Mouse (Mus musculus): ENCODE results near the gene A730061H03Rik. TPM values are rescaled to one million over a fixed set of nuclear protein-coding genes. Genes with fewer than 3 reads are reported as not detected.

The A730061H03Rik gene
- polyA plus RNA-seq, 1 experiment from 2014 or later: 0.74 TPM

GRCm38 (mm10) chr14:55579511-55580496 is 19.6 kb upstream of the A730061H03Rik start:
- ATAC-seq (ENCODE audit: insufficient number of reproducible peaks, insufficient read depth, low FRiP score, low TSS enrichment, low read depth): no peak
- H3K9ac ChIP-seq: no peak overlapping the region; the same call in 1 of the 2 replicates

DNA sequence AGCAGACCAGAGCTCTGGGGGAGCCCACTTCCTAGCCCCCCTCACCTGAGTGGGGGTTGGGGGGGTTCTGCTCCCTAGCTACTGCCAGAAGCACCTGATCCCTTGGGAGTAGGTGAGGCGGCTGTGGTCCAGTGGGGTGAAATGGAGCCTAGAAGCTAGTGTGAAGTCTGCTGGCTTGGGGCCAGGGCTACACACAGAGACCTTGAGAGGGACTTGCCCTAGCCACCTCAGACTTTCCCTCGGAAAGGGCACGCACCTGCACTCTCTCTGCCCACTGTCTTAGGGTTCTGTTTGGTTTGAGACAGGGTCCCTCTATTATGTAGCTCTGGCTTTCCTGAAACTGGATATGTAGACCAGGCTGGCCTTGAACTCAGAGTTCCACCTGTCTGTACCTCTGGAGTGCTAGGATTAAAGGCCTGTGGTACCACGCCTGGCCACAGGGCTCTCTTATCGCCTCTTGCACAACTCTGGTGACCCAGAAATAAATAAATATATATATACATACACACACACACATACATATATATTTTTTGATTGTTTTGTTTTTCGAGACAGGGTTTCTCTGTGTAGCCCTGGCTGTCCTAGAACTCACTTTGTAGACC is 18.6 kb upstream of the A730061H03Rik start:
- peak overlapping the region; percentile 78 for H3K27ac ChIP-seq
- peak overlapping the region; percentile 73 for H3K4me2 ChIP-seq
- peak overlapping the region; percentile 82 for H3K4me3 ChIP-seq
- ATAC-seq (ENCODE audit: insufficient number of reproducible peaks, insufficient read depth, low FRiP score, low TSS enrichment, low read depth): peak; percentile 34
- H3K9ac ChIP-seq: peak overlapping the region; percentile 95
- peaks cover 26% of the 10 kb centered on the region for H3K36me3 ChIP-seq
- 27% methylated on average over 6 of the region's 6 CpGs for WGBS
- peaks cover 14% of the 10 kb centered on the region for H3K4me1 ChIP-seq
- H3K27me3 ChIP-seq: no peaks in the 10 kb centered on the region
- H3K9me3 ChIP-seq: no peaks in the 10 kb centered on the region

More at GRCm38 (mm10) chr14:55579511-55580496, 19.6 kb upstream of the A730061H03Rik start:
- 84% methylated on average over 23 of the region's 23 CpGs for WGBS
- Histone ChIP-seq H3K4me3 (0 out of 2 replicates have a peak overlapping the region, but pooled peaks have one; percentile 3), H3K36me3 (peaks cover 26% of the 10 kb centered on the region), H3K27me3 (peaks cover 7% of the 10 kb centered on the region; the same call in 1 of the 2 replicates), H3K4me2 (0 out of 2 replicates have a peak overlapping the region, but pooled peaks have one; percentile 73), H3K27ac (no peak overlapping the region), H3K9me3 (no peaks in the 10 kb centered on the region), H3K4me1 (peaks cover 20% of the 10 kb centered on the region)

DNA sequence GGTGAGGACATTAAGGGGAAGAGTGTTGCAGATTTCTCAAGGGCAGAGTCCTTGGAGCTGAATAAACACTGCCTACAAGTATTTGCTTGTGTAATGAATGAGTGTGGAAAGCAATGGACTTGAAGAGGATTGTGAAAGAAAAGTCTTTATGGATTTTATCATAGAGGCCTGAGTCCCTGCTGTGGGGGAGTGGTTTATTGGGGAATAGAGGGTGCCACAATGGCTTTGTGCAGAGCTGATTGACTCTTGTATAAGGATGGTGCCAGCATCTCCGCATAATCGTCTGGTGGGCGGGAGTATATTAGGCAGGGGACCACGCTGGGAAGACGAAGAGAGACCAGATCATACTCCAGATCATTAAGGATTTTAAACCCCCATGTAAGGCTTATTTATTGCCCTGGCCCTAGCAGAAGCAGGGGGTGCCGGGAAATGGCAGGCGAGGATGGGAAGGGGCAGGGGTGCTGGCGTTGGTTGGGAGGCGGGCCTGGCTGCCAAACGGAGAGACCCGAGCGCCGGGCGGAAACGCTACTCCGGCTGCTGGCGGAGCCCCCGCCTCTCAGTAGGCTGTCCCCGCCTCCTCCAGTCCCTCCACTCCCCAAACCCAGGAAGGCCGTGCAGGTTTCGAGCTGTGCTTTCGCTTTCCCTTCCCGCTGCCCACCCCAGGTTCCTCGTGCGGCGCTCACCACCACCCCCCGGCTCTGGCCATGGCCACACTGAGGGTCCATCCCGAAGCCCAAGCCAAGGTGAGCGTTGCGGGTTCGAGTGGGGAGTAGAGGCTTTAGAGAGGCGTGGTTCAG is 17.9 kb upstream of the A730061H03Rik start, which contains the start of gene Psme1:
TSS of gene Psme1 (plus strand) at position 253 of the 797 bp plus-strand sequence.
- Histone ChIP-seq H3K9me3 (no peaks in the 10 kb centered on the region), H3K36me3 (peaks cover 26% of the 10 kb centered on the region), H3K9ac (peak within 1 kb of the TSS; percentile 95), H3K27me3 (no peaks in the 10 kb centered on the region), H3K27ac (peak within 1 kb of the TSS; percentile 78), H3K4me1 (peaks cover 14% of the 10 kb centered on the region), H3K4me2 (peak within 1 kb of the TSS; percentile 73), H3K4me3 (peak within 1 kb of the TSS; percentile 82)
- peak; percentile 89 for ATAC-seq (ENCODE audit: insufficient number of reproducible peaks, insufficient read depth, low FRiP score, low TSS enrichment, low read depth)
- under 1% methylated on average over 27 of the region's 32 CpGs for WGBS

- H3K4me3 ChIP-seq: no peak overlapping the region
- H3K4me2 ChIP-seq: no peak overlapping the region
- no peak for ATAC-seq (ENCODE audit: insufficient number of reproducible peaks, insufficient read depth, low FRiP score, low TSS enrichment, low read depth)
- no peak overlapping the region for H3K9ac ChIP-seq
- no peaks in the 10 kb centered on the region for H3K9me3 ChIP-seq
- peaks cover 16% of the 10 kb centered on the region for H3K36me3 ChIP-seq
- 74% methylated on average over 16 of the region's 16 CpGs for WGBS
- no peak overlapping the region for H3K27ac ChIP-seq
- no peaks in the 10 kb centered on the region for H3K27me3 ChIP-seq
- H3K4me1 ChIP-seq: peaks cover 14% of the 10 kb centered on the region
Measured at GRCm38 (mm10) chr14:55576376-55576775, 16.2 kb upstream of the A730061H03Rik start.

GRCm38 (mm10) chr14:55575711-55576110 is 15.5 kb upstream of the A730061H03Rik start:
- H3K9ac ChIP-seq: 0 out of 2 replicates have a peak overlapping the region, but pooled peaks have one; percentile 32
- H3K4me2 ChIP-seq: no peak overlapping the region
- peaks cover 14% of the 10 kb centered on the region for H3K4me1 ChIP-seq
- H3K36me3 ChIP-seq: peaks cover 13% of the 10 kb centered on the region
- H3K9me3 ChIP-seq: no peaks in the 10 kb centered on the region
- no peak overlapping the region for H3K27ac ChIP-seq
- H3K4me3 ChIP-seq: no peak overlapping the region
- WGBS: 67% methylated on average over 13 of the region's 13 CpGs
- no peak for ATAC-seq (ENCODE audit: insufficient number of reproducible peaks, insufficient read depth, low FRiP score, low TSS enrichment, low read depth)
- no peaks in the 10 kb centered on the region for H3K27me3 ChIP-seq

GRCm38 (mm10) chr14:55575302-55575701 is 15.1 kb upstream of the A730061H03Rik start, which contains the start of gene Fitm1:
Gene Fitm1 (plus strand): TSS chr14:55575617.
- Histone ChIP-seq H3K4me2 (no peak within 1 kb of the TSS), H3K36me3 (peaks cover 12% of the 10 kb centered on the region; the same call in 1 of the 2 replicates), H3K4me1 (peaks cover 14% of the 10 kb centered on the region), H3K4me3 (no peak within 1 kb of the TSS), H3K9ac (0 out of 2 replicates have a peak within 1 kb of the TSS, but pooled peaks have one; percentile 32), H3K9me3 (no peaks in the 10 kb centered on the region), H3K27me3 (no peaks in the 10 kb centered on the region), H3K27ac (no peak within 1 kb of the TSS)
- ATAC-seq (ENCODE audit: insufficient number of reproducible peaks, insufficient read depth, low FRiP score, low TSS enrichment, low read depth): no peak
- WGBS: 77% methylated on average over 8 of the region's 8 CpGs

- H3K9me3 ChIP-seq: no peaks in the 10 kb centered on the region
- H3K9ac ChIP-seq: no peak overlapping the region
- H3K36me3 ChIP-seq: peaks cover 35% of the 10 kb centered on the region
- no peaks in the 10 kb centered on the region for H3K27me3 ChIP-seq
- no peak overlapping the region for H3K4me3 ChIP-seq
- H3K4me2 ChIP-seq: no peak overlapping the region
- H3K27ac ChIP-seq: no peak overlapping the region
- ATAC-seq (ENCODE audit: insufficient number of reproducible peaks, insufficient read depth, low FRiP score, low TSS enrichment, low read depth): no peak
- H3K4me1 ChIP-seq: 0 out of 2 replicates have a peak, but pooled peaks cover 5% of the 10 kb centered on the region
Measured at GRCm38 (mm10) chr14:55571760-55572159, 11.6 kb upstream of the A730061H03Rik start.

GRCm38 (mm10) chr14:55570588-55570987 is 10.4 kb upstream of the A730061H03Rik start:
- no peak overlapping the region for H3K4me3 ChIP-seq
- H3K4me2 ChIP-seq: no peak overlapping the region
- H3K36me3 ChIP-seq: peaks cover 47% of the 10 kb centered on the region
- 91% methylated on average over 2 of the region's 2 CpGs for WGBS
- no peaks in the 10 kb centered on the region for H3K27me3 ChIP-seq
- 0 out of 2 replicates have a peak, but pooled peaks cover 4% of the 10 kb centered on the region for H3K4me1 ChIP-seq
- H3K9me3 ChIP-seq: no peaks in the 10 kb centered on the region
- no peak overlapping the region for H3K9ac ChIP-seq
- ATAC-seq (ENCODE audit: insufficient number of reproducible peaks, insufficient read depth, low FRiP score, low TSS enrichment, low read depth): no peak
- H3K27ac ChIP-seq: no peak overlapping the region

DNA sequence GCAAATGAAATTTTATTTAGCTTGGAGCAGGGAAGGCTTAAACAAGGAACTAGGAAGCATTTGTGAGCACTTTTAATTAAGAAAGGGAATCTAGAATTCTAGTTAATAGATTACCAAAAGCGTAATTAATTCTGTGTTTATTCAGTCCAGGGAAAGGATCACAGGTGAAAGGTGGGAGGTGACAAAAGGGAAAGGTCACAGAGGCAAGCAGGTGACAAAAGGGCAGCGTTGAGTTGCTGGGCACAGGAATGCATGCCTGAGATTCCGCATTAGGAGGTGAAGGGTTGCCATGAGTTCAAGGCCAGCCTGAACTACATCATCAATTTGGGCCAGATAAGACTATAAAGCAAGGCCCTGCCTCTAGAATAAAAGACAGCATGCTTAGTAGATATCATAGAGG is 7.3 kb upstream of the A730061H03Rik start:
- Histone ChIP-seq H3K9ac (no peak overlapping the region), H3K4me1 (no peaks in the 10 kb centered on the region), H3K9me3 (no peaks in the 10 kb centered on the region), H3K36me3 (peaks cover 71% of the 10 kb centered on the region), H3K4me2 (no peak overlapping the region), H3K27me3 (no peaks in the 10 kb centered on the region), H3K27ac (no peak overlapping the region), H3K4me3 (no peak overlapping the region)
- 95% methylated on average over 3 of the region's 3 CpGs for WGBS
- ATAC-seq (ENCODE audit: insufficient number of reproducible peaks, insufficient read depth, low FRiP score, low TSS enrichment, low read depth): no peak

- Histone ChIP-seq H3K4me3 (no peak overlapping the region), H3K27ac (no peak overlapping the region), H3K36me3 (peaks cover 68% of the 10 kb centered on the region), H3K9ac (no peak overlapping the region), H3K4me1 (peaks cover 13% of the 10 kb centered on the region), H3K9me3 (no peaks in the 10 kb centered on the region), H3K4me2 (no peak overlapping the region), H3K27me3 (no peaks in the 10 kb centered on the region)
- ATAC-seq (ENCODE audit: insufficient number of reproducible peaks, insufficient read depth, low FRiP score, low TSS enrichment, low read depth): no peak
- 88% methylated on average over 3 of the region's 3 CpGs for WGBS
Measured at GRCm38 (mm10) chr14:55565748-55566147, 5.5 kb upstream of the A730061H03Rik start.

DNA sequence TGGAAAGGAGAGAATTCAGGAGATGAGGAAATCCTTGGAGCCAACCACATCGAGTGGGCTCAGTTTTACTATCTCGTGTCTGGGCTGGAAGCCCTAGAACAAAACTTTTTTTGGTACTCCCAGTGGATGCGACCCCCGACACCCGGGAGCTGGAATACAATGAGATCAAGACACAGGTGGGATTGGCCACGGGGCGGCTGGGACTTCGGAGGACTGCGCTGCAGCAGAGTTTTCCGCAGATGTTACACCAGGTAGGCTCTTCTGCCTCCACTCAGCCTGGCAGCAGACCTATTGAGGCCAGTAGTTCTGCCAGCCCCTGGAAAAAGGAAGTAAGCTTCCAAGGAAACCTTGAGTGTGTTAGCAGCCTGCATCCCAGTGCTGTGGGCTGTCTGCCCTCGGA is 3.0 kb upstream of the A730061H03Rik start:
- Histone ChIP-seq H3K9ac (0 out of 2 replicates have a peak overlapping the region, but pooled peaks have one; percentile 1), H3K4me3 (no peak overlapping the region), H3K4me2 (no peak overlapping the region), H3K4me1 (peaks cover 13% of the 10 kb centered on the region), H3K27ac (no peak overlapping the region), H3K9me3 (no peaks in the 10 kb centered on the region), H3K27me3 (no peaks in the 10 kb centered on the region), H3K36me3 (peaks cover 50% of the 10 kb centered on the region)
- no peak for ATAC-seq (ENCODE audit: insufficient number of reproducible peaks, insufficient read depth, low FRiP score, low TSS enrichment, low read depth)
- 89% methylated on average over 11 of the region's 11 CpGs for WGBS
